Mouse (Mus musculus) Patski (cell line): ENCODE measurements at regions not wholly inside any gene's neighbourhood (a gene's known extent, or its start where the extent isn't known, plus 50 kb on each side); places are given as distances from the start of the nearest gene placed in this dataset.

Experiments
- ATAC-seq: fragments of 100-300 bp; one replicate; pipeline ENCODE4 v1.8.0; 2021
- CTCF ChIA-PET: fragments of 350-600 bp; sonication (Branson Sonifier 250); formaldehyde crosslinking; loops from one replicate; lab custom pipeline; 2022; ENCODE audit warnings: inconsistent platforms; lab: Charles Lee
- POLR2A ChIA-PET: fragments of 350-600 bp; sonication (Branson Sonifier 250); formaldehyde crosslinking; loops from one replicate; lab custom pipeline; 2022; ENCODE audit warnings: antibody characterized with exemption, inconsistent platforms; lab: Charles Lee
- DNase-seq: peaks from one replicate; pipeline ENCODE4 v3.0.0-alpha.2; 2011; ENCODE audit warnings: low read depth, low spot score
- H3K27me3 ChIP-seq: fragments of 371-371 bp; one replicate; pipeline ENCODE4 v1.5.1; 2021
- CTCF ChIP-seq: fragments of 100-300 bp; IDR thresholded peaks from one replicate; pipeline ENCODE4 v1.5.1; 2021
- in situ Hi-C: fragments of 300-500 bp; cut with MboI; formaldehyde crosslinking; loops from 3 replicates; pipeline ENCODE4 v1.11.1; 2018; ENCODE audit warnings: low pct_unique_long_range_greater_than_20kb, mixed read lengths

- in situ Hi-C loops = no loop called here
- CTCF ChIA-PET = no interaction called here
- POLR2A ChIA-PET = no interaction called here
- no peak for TF ChIP-seq CTCF
- H3K27me3 ChIP-seq = no peaks in the 10 kb centered on the region
- ATAC-seq (no peak), DNase-seq (no peak)
Measured at GRCm38 (mm10) chr2:134126988-134127387, 427.2 kb downstream of the Hao1 start.

- POLR2A ChIA-PET = no interaction called here
- CTCF ChIA-PET = no interaction called here
- in situ Hi-C loops = no loop called here
- ATAC-seq (no peak), DNase-seq (no peak)
- no peaks in the 10 kb centered on the region for H3K27me3 ChIP-seq
- peak; percentile 36 for TF ChIP-seq CTCF
Measured at GRCm38 (mm10) chr2:134107286-134107685, 446.9 kb downstream of the Hao1 start.

GRCm38 (mm10) chr2:134088374-134088773 is 465.8 kb downstream of the Hao1 start:
- TF ChIP-seq CTCF = no peak
- POLR2A ChIA-PET = no interaction called here
- in situ Hi-C loops = no loop called here
- ATAC-seq = no peak
- no peaks in the 10 kb centered on the region for H3K27me3 ChIP-seq
- no peak for DNase-seq
- CTCF ChIA-PET = no interaction called here

GRCm38 (mm10) chr2:134080148-134080547 is 474.0 kb downstream of the Hao1 start:
- no peaks in the 10 kb centered on the region for H3K27me3 ChIP-seq
- POLR2A ChIA-PET = no interaction called here
- in situ Hi-C loops = no loop called here
- TF ChIP-seq CTCF = no peak
- DNase-seq = no peak
- ATAC-seq = no peak
- CTCF ChIA-PET = no interaction called here

GRCm38 (mm10) chr2:134077953-134078352 is 476.2 kb downstream of the Hao1 start:
- no peak for DNase-seq
- TF ChIP-seq CTCF = no peak
- no peak for ATAC-seq
- in situ Hi-C loops = no loop called here
- no peaks in the 10 kb centered on the region for H3K27me3 ChIP-seq
- ChIA-PET CTCF (interaction anchor here (1.5 kb wide), 1 partner anchor 24 kb away, joined by 3 read pairs; no protein-coding TSS in a partner anchor), POLR2A (no interaction called here)

GRCm38 (mm10) chr2:134067910-134068335 is 486.2 kb downstream of the Hao1 start:
- ATAC-seq (no peak), DNase-seq (no peak)
- no peaks in the 10 kb centered on the region for H3K27me3 ChIP-seq
- in situ Hi-C loops = no loop called here
- CTCF ChIA-PET = no interaction called here
- POLR2A ChIA-PET = interaction anchor here (0.7 kb wide), 1 partner anchor 929 kb away, joined by 3 read pairs; no protein-coding TSS in a partner anchor
- TF ChIP-seq CTCF = no peak

- DNase-seq (no peak), ATAC-seq (no peak)
- ChIA-PET CTCF (no interaction called here), POLR2A (no interaction called here)
- TF ChIP-seq CTCF = no peak
- no peaks in the 10 kb centered on the region for H3K27me3 ChIP-seq
- in situ Hi-C loops = no loop called here
Measured at GRCm38 (mm10) chr2:134067404-134067803, 486.8 kb downstream of the Hao1 start.

- ATAC-seq (no peak), DNase-seq (no peak)
- in situ Hi-C loops = no loop called here
- POLR2A ChIA-PET = no interaction called here
- CTCF ChIA-PET = no interaction called here
- no peak for TF ChIP-seq CTCF
- H3K27me3 ChIP-seq = no peaks in the 10 kb centered on the region
Measured at GRCm38 (mm10) chr2:134059916-134060618, 494.1 kb downstream of the Hao1 start.

- in situ Hi-C loops = no loop called here
- DNase-seq (no peak), ATAC-seq (no peak)
- CTCF ChIA-PET = interaction anchor here (1.3 to 1.5 kb wide), 2 partner anchors 9 to 11 kb away, joined by 3 read pairs; no protein-coding TSS in a partner anchor
- TF ChIP-seq CTCF = no peak
- POLR2A ChIA-PET = no interaction called here
- no peaks in the 10 kb centered on the region for H3K27me3 ChIP-seq
Measured at GRCm38 (mm10) chr2:134036359-134036874, 484.5 kb downstream of the Bmp2 start.

GRCm38 (mm10) chr2:134029631-134030414 is 477.9 kb downstream of the Bmp2 start:
- in situ Hi-C loops = no loop called here
- no peak for DNase-seq
- POLR2A ChIA-PET = no interaction called here
- TF ChIP-seq CTCF = peak; percentile 56
- CTCF ChIA-PET = interaction anchor here (1.4 kb wide), 1 partner anchor 873 kb away, joined by 3 read pairs; no protein-coding TSS in a partner anchor
- no peak for ATAC-seq
- peaks cover 10% of the 10 kb centered on the region for H3K27me3 ChIP-seq

GRCm38 (mm10) chr2:134029153-134029552 is 477.2 kb downstream of the Bmp2 start:
- no peak for ATAC-seq
- ChIA-PET CTCF (interaction anchor here (1.4 kb wide), 1 partner anchor 872 kb away, joined by 3 read pairs; no protein-coding TSS in a partner anchor), POLR2A (no interaction called here)
- TF ChIP-seq CTCF = no peak
- DNase-seq = no peak
- peaks cover 10% of the 10 kb centered on the region for H3K27me3 ChIP-seq
- in situ Hi-C loops = no loop called here
